Mouse (Mus musculus): ENCODE results near the gene Taf9b. TPM values are rescaled to one million over a fixed set of nuclear protein-coding genes. Genes with fewer than 3 reads are reported as not detected.
A peak's percentile ranks its signal among the peaks of the same experiment; 100 is the strongest.
"Not testable (repeated sequence)": the region's sequence is repeated elsewhere in the genome, so short reads cannot be mapped to it uniquely, and the experiment has no call there.

Taf9b gene
- 16.4 and 16.8 TPM in 2 replicates for total RNA-seq (2021)
- long read RNA-seq, transcript Taf9b-201 (7 exons, 2,633 nt), result major isoform, 15 of 21 reads
- long read RNA-seq, partial matches to known transcripts, result 6 of 21 reads
- long read RNA-seq, other reads (novel, unspliced or antisense), result 0 of 21 reads

- DNase-seq, result no peak
These were observed at the start of gene Taf9b for GRCm38 (mm10) chrX:106221058-106221457. TSS of gene Taf9b (minus strand) at chrX:106221158.

- no peak for DNase-seq
These were observed 34.3 kb upstream of the Taf9b start, which contains the start of gene Fnd3c2 for GRCm38 (mm10) chrX:106255276-106255675. TSS of gene Fnd3c2 (minus strand) at chrX:106255376.

GRCm38 (mm10) chrX:106219171-106220032 is 1.6 kb downstream of the Taf9b start:
- DNase-seq, result peak; percentile 70

- DNase-seq, result no peak
These were observed 11.9 kb downstream of the Taf9b start for GRCm38 (mm10) chrX:106209100-106209499.

- no peak for DNase-seq
These were observed 22.1 kb downstream of the Taf9b start for GRCm38 (mm10) chrX:106198904-106199303.

GRCm38 (mm10) chrX:106197308-106197707 is 23.6 kb downstream of the Taf9b start:
- no peak for DNase-seq

- not testable (repeated sequence) for DNase-seq
These were observed 26.6 kb downstream of the Taf9b start for GRCm38 (mm10) chrX:106194361-106194760.

- DNase-seq, result no peak
These were observed 30.9 kb downstream of the Taf9b start for GRCm38 (mm10) chrX:106190091-106190490.

- DNase-seq, result no peak
These were observed 31.6 kb downstream of the Taf9b start for GRCm38 (mm10) chrX:106189356-106189755.

GRCm38 (mm10) chrX:106187737-106188136 is 33.2 kb downstream of the Taf9b start:
- peak; percentile 15 for DNase-seq

GRCm38 (mm10) chrX:106186713-106187649 is 34.0 kb downstream of the Taf9b start, which contains the start of gene Pgk1:
TSS of gene Pgk1 (plus strand) at chrX:106187100.
- peak; percentile 87 for DNase-seq

- DNase-seq, result no peak
These were observed 35.3 kb downstream of the Taf9b start for GRCm38 (mm10) chrX:106185706-106186105.

GRCm38 (mm10) chrX:106184279-106184678 is 36.7 kb downstream of the Taf9b start:
- DNase-seq, result no peak

- DNase-seq, result no peak
These were observed 44.6 kb downstream of the Taf9b start for GRCm38 (mm10) chrX:106176331-106176730.

- DNase-seq, result no peak
These were observed 49.2 kb downstream of the Taf9b start for GRCm38 (mm10) chrX:106171853-106172154.

GRCm38 (mm10) chrX:106171106-106171852 is 49.7 kb downstream of the Taf9b start:
- peak; percentile 62 for DNase-seq

GRCm38 (mm10) chrX:106165089-106165488 is 55.9 kb downstream of the Taf9b start:
- no peak for DNase-seq

- DNase-seq, result no peak
These were observed 56.4 kb downstream of the Taf9b start for GRCm38 (mm10) chrX:106164555-106164954.

- DNase-seq, result no peak
These were observed 57.0 kb downstream of the Taf9b start for GRCm38 (mm10) chrX:106163995-106164394.
